Mouse (Mus musculus) lung, postnatal 0 days (tissue): ENCODE data around the gene Tmem254b.
"Not testable (repeated sequence)": the region's sequence is repeated elsewhere in the genome, so short reads cannot be mapped to it uniquely, and the experiment has no call there.

Source experiments
- CTCF ChIP-seq: IDR thresholded peaks from 2 replicates; pipeline ENCODE4 v1.5.1; 2016; ENCODE audit warnings: antibody characterized with exemption, mild to moderate bottlenecking
- EP300 ChIP-seq: IDR thresholded peaks from 2 replicates; pipeline ENCODE4 v1.6.1; 2016; ENCODE audit warnings: antibody characterized with exemption, mild to moderate bottlenecking, control low read depth

DNA sequence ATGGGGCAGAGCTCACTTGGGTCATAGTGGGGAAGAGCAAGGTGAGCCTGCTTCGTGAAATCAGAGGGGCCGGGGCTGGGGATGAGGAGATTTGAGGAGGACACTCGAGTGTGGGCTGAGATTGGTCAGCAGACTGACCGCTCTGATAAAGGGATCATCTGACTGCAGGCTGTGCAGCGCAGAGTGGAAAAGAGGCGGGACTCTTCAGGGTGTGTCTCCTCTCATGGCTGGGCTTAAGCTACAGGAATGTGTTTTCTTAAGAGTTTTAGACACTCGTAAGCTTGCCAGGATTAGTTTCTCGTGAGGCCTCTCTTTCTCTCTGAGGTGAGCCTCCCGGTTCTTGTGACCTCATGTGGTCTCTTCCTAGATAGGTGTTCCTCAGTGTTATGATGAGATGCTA, 45.7 kb downstream of the Tmem254b start:
- TF ChIP-seq CTCF, EP300: not testable (repeated sequence)
